Mouse (Mus musculus): Measurements from ENCODE around the gene 4930544D05Rik.

GRCm38 (mm10) chr11:70656456-70656927 lies 40.8 kb downstream of the 4930544D05Rik start:
- no peak for TF ChIP-seq CTCF (conservative IDR thresholded peaks at IDR 0.05; ENCODE audit: low read length)
- TF ChIP-seq NANOG (IDR thresholded peaks at IDR 0.05; ENCODE audit: borderline replicate concordance, low read length) = no peak

All from E14TG2a.4 (cell line).